ENCODE assay signal across 14 mouse cellular contexts in genomic region chr10:76358468-76358867, GRCm38 (mm10). TPM values are rescaled to one million over a fixed set of nuclear protein-coding genes. Genes with fewer than 3 reads are reported as not detected.
DNase-seq lines count a peak whose midpoint lies in the region; ATAC-seq and TF ChIP-seq lines count a peak whose summit lies in the region.
"Had no signal": no experiment of that assay in that cellular context is flagged by ENCODE, and none has a peak within 500 bp of the region (broad histone marks: within the 10 kb centered on the region; RNA-seq: fewer than 3 reads in every experiment).

No protein-coding gene starts in this region.

- DNase-seq in frontal cortex, postnatal 14 days (ENCODE audit: low spot score in 2 of 2), result no peak
- peak; percentile 63 for DNase-seq in brain, adult 2 months (ENCODE audit: low read depth, low spot score)
- peak; percentile 33 for DNase-seq in lung, postnatal 36 days
- DNase-seq in T-cell, adult 2 months (ENCODE audit: low spot score), result no peak
- DNase-seq: cerebellum, postnatal 36 days; gastrocnemius, postnatal 36 days; kidney, adult 9 months; liver, embryonic 13.5 days had no signal

- 84% methylated on average over 5 of the region's 5 CpGs for WGBS in heart, embryonic 12.5 days

- H3K4me2 ChIP-seq in heart, embryonic 12.5 days, result no peak overlapping the region
- H3K4me2 ChIP-seq: embryonic facial prominence, embryonic 12.5 days; forebrain, embryonic 13.5 days; liver, embryonic 13.5 days had no signal

- ATAC-seq in frontal cortex, adult (ENCODE audit: low TSS enrichment), result peak; percentile 27; the same call in 1 of the 2 replicates
- no peak for ATAC-seq in heart, embryonic 12.5 days (ENCODE audit: insufficient number of reproducible peaks, low FRiP score)
- ATAC-seq: forebrain, embryonic 13.5 days had no signal

- H3K9me3 ChIP-seq in heart, embryonic 12.5 days (replicated peaks), result no peaks in the 10 kb centered on the region
- H3K9me3 ChIP-seq: embryonic facial prominence, embryonic 12.5 days; forebrain, embryonic 13.5 days; liver, embryonic 13.5 days; megakaryocyte, embryonic 14.5 days had no signal

- no peak overlapping the region for H3ac ChIP-seq in C2C12 (ENCODE audit: control insufficient read depth, insufficient read length, low read depth)

- H3K27ac ChIP-seq in heart, embryonic 12.5 days (ENCODE audit: poor library complexity, severe bottlenecking), result no peak overlapping the region
- H3K27ac ChIP-seq: embryonic facial prominence, embryonic 12.5 days; forebrain, embryonic 13.5 days; liver, embryonic 13.5 days had no signal

- no peak overlapping the region for H3K9ac ChIP-seq in heart, embryonic 12.5 days
- H3K9ac ChIP-seq: embryonic facial prominence, embryonic 12.5 days; forebrain, embryonic 13.5 days; liver, embryonic 13.5 days had no signal

- H3K79me2 ChIP-seq in C2C12 (ENCODE audit: control insufficient read depth, insufficient read depth), result no peaks in the 10 kb centered on the region

- H3K4me1 ChIP-seq in heart, embryonic 12.5 days (replicated peaks), result no peaks in the 10 kb centered on the region
- H3K4me1 ChIP-seq: embryonic facial prominence, embryonic 12.5 days; liver, embryonic 13.5 days had no signal

- no peak for TF ChIP-seq CTCF in C2C12 (IDR thresholded peaks at IDR 0.05; ENCODE audit: control insufficient read depth, insufficient read depth, insufficient read length)

- H3K79me3 ChIP-seq in C2C12 (ENCODE audit: low read depth), result no peaks in the 10 kb centered on the region

- H3K27me3 ChIP-seq in C2C12 (ENCODE audit: control insufficient read depth, insufficient read depth, insufficient read length), result no peaks in the 10 kb centered on the region
- no peaks in the 10 kb centered on the region for H3K27me3 ChIP-seq in heart, embryonic 12.5 days (replicated peaks)
- H3K27me3 ChIP-seq: embryonic facial prominence, embryonic 12.5 days; forebrain, embryonic 13.5 days; liver, embryonic 13.5 days; megakaryocyte, embryonic 14.5 days had no signal

- H3K36me3 ChIP-seq in C2C12 (ENCODE audit: control insufficient read depth, insufficient read depth), result peaks cover 33% of the 10 kb centered on the region
- H3K36me3 ChIP-seq in heart, embryonic 12.5 days, result peaks cover 50% of the 10 kb centered on the region

- H3K4me3 ChIP-seq in C2C12 (ENCODE audit: insufficient read depth, poor library complexity, severe bottlenecking), result no peak overlapping the region
- no peak overlapping the region for H3K4me3 ChIP-seq in heart, embryonic 12.5 days
- H3K4me3 ChIP-seq: embryonic facial prominence, embryonic 12.5 days; forebrain, embryonic 13.5 days; liver, embryonic 13.5 days; megakaryocyte, embryonic 14.5 days had no signal

TF ChIP-seq in C2C12, 6 proteins besides CTCF, POLR2A, EP300 and RAD21:
- peak; percentile 61 for TF ChIP-seq CEBPB (IDR thresholded peaks at IDR 0.05; ENCODE audit: low read depth)
- TF ChIP-seq USF1 (IDR thresholded peaks at IDR 0.05; ENCODE audit: low read depth), result no peak
- peak; percentile 56 for TF ChIP-seq FOSL1 (IDR thresholded peaks at IDR 0.05; ENCODE audit: insufficient read depth, low read length, poor library complexity, severe bottlenecking)
- TF ChIP-seq MAX (IDR thresholded peaks at IDR 0.05), result peak; percentile 58
- TF ChIP-seq MYOG (IDR thresholded peaks at IDR 0.05; ENCODE audit: control insufficient read depth, extremely low read depth, insufficient read length), result no peak
- no peak for TF ChIP-seq MYOD1 (IDR thresholded peaks at IDR 0.05; ENCODE audit: control insufficient read depth, insufficient read length, low read depth)

RNA-seq across cellular contexts. Expression of gene Dip2a, which starts 13.4 kb away (rescaled TPM):
- polyA plus RNA-seq in C2C12 (2012; fragmentation: generic; extraction: Trizol), result 26.0 TPM
- polyA plus RNA-seq in heart, embryonic 12.5 days (2016; fragmentation: Nextera tagmentation; extraction: Ambion mirVana), result 11.4 and 12.3 TPM in 2 replicates

Comparison
In these comparisons a context has a peak if more than half of its experiments do, and no peak if none do; other contexts are left out.
1. DNase-seq: peak in brain, adult 2 months (single experiment) and lung, postnatal 36 days (single experiment); none in frontal cortex, postnatal 14 days (0 of 2) and T-cell, adult 2 months (single experiment).